Mouse (Mus musculus): ENCODE measurements at regions not wholly inside any gene's neighbourhood (a gene's known extent, or its start where the extent isn't known, plus 50 kb on each side); places are given as distances from the start of the nearest gene placed in this dataset.

GRCm38 (mm10) chr17:89318356-89318755, 117.9 kb upstream of the Fshr start:
- DNase-seq (ENCODE audit: low spot score in 2 of 2) = no peak
- intact Hi-C loops (cut with DNase I) = no loop called here

GRCm38 (mm10) chr17:89311133-89311532, 110.7 kb upstream of the Fshr start:
- no peak for DNase-seq (ENCODE audit: low spot score in 2 of 2)
- intact Hi-C loops (cut with DNase I) = no loop called here

GRCm38 (mm10) chr17:89301325-89301724, 100.8 kb upstream of the Fshr start:
- intact Hi-C loops (cut with DNase I) = no loop called here
- no peak for DNase-seq (ENCODE audit: low spot score in 2 of 2)

- intact Hi-C loops (cut with DNase I) = no loop called here
- DNase-seq (ENCODE audit: low spot score in 2 of 2) = no peak
These were observed 97.0 kb upstream of the Fshr start for GRCm38 (mm10) chr17:89297277-89298002.

- DNase-seq (ENCODE audit: low spot score in 2 of 2) = no peak
- intact Hi-C loops (cut with DNase I) = no loop called here
These were observed 80.8 kb upstream of the Fshr start for GRCm38 (mm10) chr17:89281321-89281720.

- intact Hi-C loops (cut with DNase I) = loop anchor here (10.0 kb wide), 1 partner anchor 317 kb away; no protein-coding TSS in a partner anchor
These were observed 71.7 kb upstream of the Fshr start for GRCm38 (mm10) chr17:89272141-89272540.

GRCm38 (mm10) chr17:89255687-89256086, 55.2 kb upstream of the Fshr start:
- intact Hi-C loops (cut with DNase I) = no loop called here
- no peak for DNase-seq (ENCODE audit: low spot score in 2 of 2)

More at GRCm38 (mm10) chr17:89272141-89272540, 71.7 kb upstream of the Fshr start:
- no peak for DNase-seq (ENCODE audit: low spot score in 2 of 2)

GRCm38 (mm10) chr17:89250811-89251210, 50.3 kb upstream of the Fshr start:
- no peak for DNase-seq (ENCODE audit: low spot score in 2 of 2)
- intact Hi-C loops (cut with DNase I) = no loop called here
